Mouse (Mus musculus) forelimb bud, embryonic 11.5 days (tissue): Measurements from ENCODE around the gene Gng7.
"Not testable (repeated sequence)": the region's sequence is repeated elsewhere in the genome, so short reads cannot be mapped to it uniquely, and the experiment has no call there.

Source experiments
- DNase-seq: peaks from one replicate; pipeline ENCODE4 v3.0.0-alpha.2; 2012; ENCODE audit warnings: low read depth, low spot score

Gene Gng7

GRCm38 (mm10) chr10:81014393-81015384 lies at the start of gene Gng7:
Gene Gng7, minus strand, starts transcription at chr10:81014945.
- peak; percentile 96 for DNase-seq

- not testable (repeated sequence) for DNase-seq
Measured at GRCm38 (mm10) chr10:81064519-81064918, 49.8 kb upstream of the Gng7 start.

- DNase-seq = no peak
Measured at GRCm38 (mm10) chr10:81062710-81063109, 48.0 kb upstream of the Gng7 start.

- peak; percentile 100 for DNase-seq
Measured at GRCm38 (mm10) chr10:81059603-81060543, 45.1 kb upstream of the Gng7 start, which contains the start of gene Sgta. Gene Sgta, minus strand, starts transcription at chr10:81060181.

GRCm38 (mm10) chr10:81058896-81059295 lies 44.2 kb upstream of the Gng7 start:
- no peak for DNase-seq

GRCm38 (mm10) chr10:81057406-81058130 lies 42.8 kb upstream of the Gng7 start:
- DNase-seq = no peak

GRCm38 (mm10) chr10:81055802-81056340 lies 41.1 kb upstream of the Gng7 start:
- not testable (repeated sequence) for DNase-seq

GRCm38 (mm10) chr10:81055169-81055568 lies 40.4 kb upstream of the Gng7 start:
- DNase-seq = no peak

GRCm38 (mm10) chr10:81052577-81052976 lies 37.8 kb upstream of the Gng7 start:
- DNase-seq = no peak

- no peak for DNase-seq
Measured at GRCm38 (mm10) chr10:81051133-81051532, 36.4 kb upstream of the Gng7 start.

- DNase-seq = no peak
Measured at GRCm38 (mm10) chr10:81050645-81051044, 35.9 kb upstream of the Gng7 start.

GRCm38 (mm10) chr10:81045246-81045645 lies 30.5 kb upstream of the Gng7 start:
- DNase-seq = not testable (repeated sequence)

GRCm38 (mm10) chr10:81041458-81042175 lies 26.9 kb upstream of the Gng7 start:
- DNase-seq = peak; percentile 70

GRCm38 (mm10) chr10:81036988-81037580 lies 22.3 kb upstream of the Gng7 start, which contains the start of gene Slc39a3:
Gene Slc39a3, minus strand, starts transcription at chr10:81037426.
- peak; percentile 100 for DNase-seq

GRCm38 (mm10) chr10:81036251-81036650 lies 21.5 kb upstream of the Gng7 start:
- DNase-seq = no peak

- DNase-seq = no peak
Measured at GRCm38 (mm10) chr10:81033586-81033985, 18.8 kb upstream of the Gng7 start.

- no peak for DNase-seq
Measured at GRCm38 (mm10) chr10:81029031-81029430, 14.3 kb upstream of the Gng7 start.

GRCm38 (mm10) chr10:81028219-81028618 lies 13.5 kb upstream of the Gng7 start:
- DNase-seq = no peak

- no peak for DNase-seq
Measured at GRCm38 (mm10) chr10:81027331-81027730, 12.6 kb upstream of the Gng7 start.

GRCm38 (mm10) chr10:81026857-81027256 lies 12.1 kb upstream of the Gng7 start:
- DNase-seq = no peak
